Mouse (Mus musculus) gastrocnemius, postnatal 4 days (tissue): ENCODE measurements around the gene Gsta3. TPM values are rescaled to one million over a fixed set of nuclear protein-coding genes. Genes with fewer than 3 reads are reported as not detected.
"Not testable (repeated sequence)": the region's sequence is repeated elsewhere in the genome, so short reads cannot be mapped to it uniquely, and the experiment has no call there.

Experiments used
- DNase-seq, 2 experiments: peaks; one replicate each; pipeline ENCODE4 v3.0.0; 2021 to 2022; ENCODE audit warnings: low spot score in 2 of 2, mixed read lengths in 2 of 2
- long read RNA-seq, 2 experiments: library from polyadenylated mRNA; stranded (forward); transcript quantifications; one replicate each; pipeline ENCODE4 v2.0.0; 2021
- total RNA-seq, 2 experiments: library from RNA; stranded (reverse); gene quantifications; 2 replicates each; pipeline ENCODE4 v1.2.3; 2021

Gsta3 gene
- 1 to 10 TPM in 1 of 2 experiments, not detected in 1; 1.0 TPM for total RNA-seq
- long read RNA-seq, experiment 1 = 0 reads
- long read RNA-seq, experiment 2 = 0 reads

DNA sequence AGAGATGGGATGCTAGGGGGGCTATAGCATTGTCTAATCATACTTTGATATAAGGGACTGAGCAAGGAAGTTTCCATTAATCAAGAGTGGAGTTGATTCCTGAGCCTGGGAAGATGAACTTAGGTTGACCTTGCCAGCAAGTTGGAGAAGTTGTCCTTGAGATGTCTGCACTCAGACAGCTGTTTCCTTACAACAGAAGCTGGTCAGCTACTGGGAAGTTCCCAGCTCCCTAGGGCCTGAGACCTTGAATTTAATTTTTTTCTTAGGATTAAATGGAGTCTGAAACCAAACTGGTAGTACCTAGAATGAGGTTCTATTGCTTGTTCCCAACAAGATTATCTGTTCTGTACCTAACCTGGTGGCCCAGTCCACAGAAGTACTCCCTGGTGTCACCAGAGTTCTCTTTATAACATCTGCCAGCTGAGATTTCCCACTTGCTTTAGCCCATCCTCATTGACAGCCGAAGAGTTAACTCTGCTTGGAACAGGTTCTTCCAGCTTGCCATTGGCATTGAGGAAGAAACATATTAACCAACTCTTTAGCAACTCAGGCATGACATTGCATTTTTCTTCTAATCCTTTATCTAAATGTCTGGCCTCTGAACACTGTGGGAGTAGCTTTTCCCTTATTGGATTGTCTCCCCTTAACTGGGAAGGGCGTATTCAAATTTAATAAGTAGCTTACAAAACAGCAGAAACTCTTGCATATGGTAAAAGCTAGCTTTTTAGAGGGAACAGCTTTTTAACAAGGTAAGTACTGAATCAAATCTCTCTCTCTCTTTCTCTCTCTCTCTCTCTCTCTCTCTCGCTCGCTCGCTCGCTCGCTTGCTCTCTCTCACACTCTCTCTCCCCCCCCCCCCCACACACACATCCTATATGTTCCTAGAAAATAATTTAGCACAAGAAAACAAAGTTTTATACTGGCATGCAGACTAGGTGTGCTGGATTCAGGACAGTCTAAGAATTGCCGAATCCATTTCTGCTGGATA is at the start of gene Gsta3:
Gene Gsta3 (plus strand): TSS at position 679 of the 988 bp plus-strand sequence.
- DNase-seq = no peak

DNA sequence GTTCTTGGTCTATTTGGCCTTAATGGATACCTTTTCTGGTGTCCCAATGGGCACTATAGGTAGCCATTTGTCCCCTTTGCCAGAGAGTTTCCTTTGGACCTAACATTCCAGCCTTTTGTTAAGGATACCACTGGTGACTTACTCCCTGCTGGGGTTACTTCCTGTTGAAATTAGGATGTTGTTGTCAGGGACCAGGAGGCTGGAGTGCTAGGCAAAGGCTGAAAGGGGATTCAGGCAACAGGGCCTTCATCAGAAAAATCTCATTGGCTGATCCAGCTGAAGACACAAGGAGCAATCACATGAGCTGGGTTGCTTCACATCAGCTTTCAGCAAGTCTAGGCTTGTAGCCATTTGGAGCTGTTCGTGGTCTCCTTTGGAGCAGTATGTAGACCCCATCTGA is 34.1 kb upstream of the Gsta3 start:
- no peak for DNase-seq

DNA sequence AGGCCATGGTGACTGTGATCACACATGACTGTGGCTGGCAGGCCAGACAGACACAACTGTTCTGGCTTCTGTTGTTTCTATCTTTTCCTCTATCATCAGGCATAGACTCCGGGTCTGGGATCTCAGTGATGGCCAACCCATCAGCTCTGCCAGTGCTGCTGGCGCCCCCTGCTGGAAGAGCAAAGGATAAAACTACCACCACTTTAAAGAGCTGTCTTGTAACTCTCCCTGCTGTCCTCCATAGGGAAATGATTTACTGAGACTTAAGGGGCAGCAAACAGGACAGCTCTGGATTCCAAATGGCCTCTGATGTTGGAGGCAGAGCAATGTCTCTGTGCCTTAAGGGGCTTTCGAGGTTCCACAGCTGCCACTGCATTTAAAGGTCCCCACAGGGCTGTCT is 26.9 kb upstream of the Gsta3 start:
- DNase-seq = not testable (repeated sequence)

DNA sequence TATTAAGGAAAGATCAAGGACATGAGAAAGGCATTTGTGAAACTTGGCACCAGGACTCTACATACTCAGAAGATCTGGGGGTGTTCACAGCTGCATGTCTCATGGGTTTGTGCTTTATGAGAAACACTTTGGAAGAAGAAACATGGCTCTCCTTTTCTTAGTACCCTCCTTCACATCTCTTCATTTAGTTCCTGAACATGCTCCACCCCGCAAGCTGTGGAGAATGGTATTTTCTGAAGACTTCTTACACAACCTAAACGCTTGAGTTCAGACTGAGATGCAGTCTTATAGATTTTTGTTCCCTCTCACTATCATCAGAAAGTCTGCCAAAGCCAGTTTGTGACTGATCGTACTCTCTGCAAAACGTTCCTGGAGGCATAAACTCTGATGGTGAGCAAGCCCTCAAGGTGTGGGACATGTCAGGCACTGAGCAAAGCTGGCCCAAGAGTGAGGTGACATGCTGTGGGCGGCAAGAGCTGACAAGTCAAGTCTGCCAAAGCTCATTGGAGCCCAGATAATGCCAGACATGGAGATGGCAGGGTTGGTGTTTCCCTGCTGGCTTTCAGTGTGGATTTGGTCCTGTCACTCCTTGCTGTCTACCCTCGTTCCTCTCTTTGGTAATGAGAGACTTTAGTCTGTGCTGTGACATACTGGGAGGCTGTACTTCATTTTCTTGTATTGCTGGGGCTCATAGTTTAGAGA is 26.2 kb upstream of the Gsta3 start:
- not testable (repeated sequence) for DNase-seq

DNA sequence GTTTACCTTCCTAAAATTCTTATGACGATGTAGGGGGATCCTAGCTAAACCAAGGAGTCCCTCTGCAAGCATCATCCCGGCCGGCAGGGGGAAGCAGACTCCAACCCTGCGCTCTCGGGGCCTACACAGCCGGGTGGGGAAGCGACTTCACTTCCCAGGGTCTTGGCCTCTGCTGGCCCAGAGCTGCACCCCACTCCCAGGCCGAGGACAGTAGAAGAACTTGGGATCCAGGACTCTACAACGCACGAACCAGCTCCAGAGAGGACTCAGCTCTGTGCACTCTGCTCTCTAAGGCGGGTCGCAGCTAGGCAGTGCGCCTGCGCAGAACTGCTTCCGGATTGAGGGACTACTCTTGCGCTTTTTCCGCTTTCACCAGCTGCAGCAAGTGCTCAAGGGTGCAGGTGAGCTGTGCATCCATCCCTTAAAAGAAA is 21.9 kb upstream of the Gsta3 start, which contains the start of gene Tmem14a:
Gene Tmem14a (plus strand): TSS at position 87 of the 431 bp plus-strand sequence.
- DNase-seq = peak; percentile 77 to 89

DNA sequence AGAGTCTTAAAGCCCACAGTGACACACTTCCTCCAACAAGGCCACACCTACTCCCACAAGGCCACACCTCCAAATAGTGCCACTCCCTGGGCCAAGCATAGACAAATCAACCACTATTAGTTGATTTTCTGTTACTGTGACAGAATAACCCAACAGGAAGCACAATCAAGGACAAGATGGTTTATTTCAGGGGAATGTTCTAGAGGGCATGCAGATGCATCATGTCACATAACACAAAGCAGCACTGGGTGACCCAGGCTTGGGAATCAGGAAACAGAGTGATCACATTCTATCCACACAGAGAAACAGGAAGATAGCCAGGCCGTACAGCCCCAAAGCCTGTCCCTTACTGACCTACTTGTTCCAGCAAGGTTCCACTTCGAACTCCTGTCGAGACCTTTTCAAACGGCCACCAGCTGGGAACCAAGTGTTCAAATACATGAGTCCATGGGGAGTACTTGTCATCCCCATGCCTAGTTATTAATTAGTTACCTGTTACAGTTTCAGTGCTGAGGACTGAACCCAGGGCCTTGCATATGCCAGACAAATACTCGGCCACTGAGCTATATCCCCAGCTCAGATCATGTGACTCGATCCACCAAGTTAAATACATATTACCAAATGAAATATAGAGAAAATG is 12.5 kb upstream of the Gsta3 start:
- DNase-seq = no peak

DNA sequence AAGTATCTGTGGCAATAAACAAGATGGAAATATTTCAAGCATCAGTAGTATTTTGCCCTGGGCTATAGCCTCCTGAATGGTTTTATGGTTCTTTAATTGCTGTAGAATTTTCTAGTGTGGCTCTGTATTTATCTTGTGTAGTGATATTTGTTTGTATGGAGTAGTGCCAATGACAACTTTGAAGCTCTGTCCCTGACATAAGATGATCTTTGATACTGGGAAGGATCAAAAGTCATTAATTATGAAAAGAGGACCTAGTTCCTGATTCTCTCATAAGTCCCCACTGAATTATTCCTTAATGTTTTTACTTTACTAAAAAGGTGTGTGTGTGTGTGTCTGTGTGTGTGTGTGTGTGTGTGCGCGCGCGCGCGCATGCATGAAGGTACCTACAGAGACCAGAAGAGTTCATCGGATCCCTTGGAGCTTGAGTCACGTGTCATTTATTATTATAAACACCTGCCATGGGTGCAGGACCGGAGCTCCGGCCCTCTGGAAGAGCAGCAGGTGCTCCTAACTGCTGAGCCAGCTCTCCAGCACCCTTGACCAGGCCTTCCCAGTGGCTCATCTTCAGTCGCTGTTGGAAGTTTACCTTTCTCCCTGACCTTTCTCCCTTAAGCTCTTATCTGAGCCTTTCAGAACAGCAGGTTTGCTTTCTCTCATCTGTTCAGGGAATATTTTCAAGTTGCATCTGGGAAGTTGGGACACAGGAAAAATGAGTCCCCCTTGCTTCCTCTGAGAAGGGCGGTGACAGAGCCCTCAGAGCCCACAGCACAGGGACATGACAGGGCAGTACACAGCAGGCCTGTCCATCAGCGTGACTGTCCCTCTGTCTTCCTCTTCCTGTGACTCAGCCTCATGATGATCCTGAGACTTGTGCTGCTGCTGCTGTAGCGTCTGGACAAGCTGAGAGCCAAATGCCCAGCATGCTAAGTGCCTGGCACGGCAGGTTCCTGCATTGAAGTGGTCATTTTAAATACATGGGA is 11.4 kb upstream of the Gsta3 start:
- not testable (repeated sequence) for DNase-seq

DNA sequence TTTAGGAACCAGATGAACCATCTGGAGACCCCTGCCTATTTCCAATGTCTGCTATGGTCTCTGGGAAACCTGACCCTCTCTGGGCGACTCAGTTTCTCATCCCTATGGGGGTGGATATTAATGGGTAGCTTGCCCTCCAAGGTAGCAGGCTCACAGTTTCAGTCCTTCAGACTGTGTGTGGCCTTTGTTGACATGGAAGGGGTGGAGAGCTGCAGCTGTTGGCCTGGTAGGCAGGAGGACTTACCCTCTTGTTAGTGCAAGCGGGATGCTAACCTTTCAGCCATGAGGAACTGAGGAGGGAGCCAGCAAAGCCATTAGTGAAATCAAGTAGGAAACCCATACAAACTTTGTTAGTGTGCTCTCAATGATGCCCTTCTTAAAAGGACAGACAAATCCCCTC is 10.0 kb upstream of the Gsta3 start:
- DNase-seq = no peak

DNA sequence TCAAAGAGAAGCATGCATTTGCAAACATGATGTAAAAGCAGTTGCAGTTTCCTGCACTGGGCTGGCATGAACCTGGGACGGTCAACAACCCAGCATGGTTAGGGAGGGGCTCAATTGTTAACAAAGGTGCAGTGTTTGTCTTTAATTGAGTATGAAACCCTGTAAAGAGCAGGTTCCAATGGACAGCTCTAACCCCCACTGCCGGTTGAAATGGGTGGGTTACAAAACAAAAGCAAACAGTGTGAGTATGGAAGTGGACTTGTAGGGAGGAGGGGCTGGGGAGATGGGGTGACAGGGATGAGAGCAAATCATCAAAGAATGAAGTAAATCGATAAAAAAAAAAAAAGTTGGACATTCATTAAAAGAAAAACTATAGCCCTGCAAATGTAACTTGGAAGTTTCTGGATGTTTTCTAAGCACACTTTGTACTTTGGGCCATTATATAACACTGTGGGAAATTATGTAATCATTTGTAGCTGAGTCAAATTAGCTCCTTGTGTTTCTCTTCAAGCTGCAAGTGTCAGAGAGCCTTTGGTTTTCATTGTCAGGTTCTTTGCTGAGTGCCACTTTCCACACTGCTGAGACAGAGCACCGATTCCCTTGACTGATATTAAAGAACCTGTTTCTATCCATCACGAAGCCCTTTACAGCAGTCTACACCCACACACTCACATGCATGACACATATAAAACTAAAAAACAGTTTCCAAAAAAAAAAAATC is 8.5 kb upstream of the Gsta3 start:
- DNase-seq = no peak

DNA sequence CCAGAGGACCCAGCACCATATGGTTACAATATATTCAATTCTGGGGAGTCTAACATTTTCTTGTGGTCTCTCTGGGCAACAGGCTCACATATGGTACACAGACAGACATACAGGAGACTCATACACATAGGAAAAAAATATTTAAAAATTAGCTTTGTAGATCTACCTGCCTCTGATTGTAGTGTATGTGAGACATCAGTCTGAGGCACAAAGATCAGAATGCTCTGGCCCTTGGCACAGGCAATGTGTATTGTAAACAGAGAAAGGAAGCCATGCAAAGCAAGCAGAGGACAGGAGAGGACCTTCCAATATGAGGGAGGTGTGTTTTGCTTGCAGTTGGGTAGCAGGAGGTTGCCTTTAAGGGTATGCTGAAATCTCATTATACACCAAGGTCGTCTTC is 7.9 kb upstream of the Gsta3 start:
- DNase-seq = no peak

DNA sequence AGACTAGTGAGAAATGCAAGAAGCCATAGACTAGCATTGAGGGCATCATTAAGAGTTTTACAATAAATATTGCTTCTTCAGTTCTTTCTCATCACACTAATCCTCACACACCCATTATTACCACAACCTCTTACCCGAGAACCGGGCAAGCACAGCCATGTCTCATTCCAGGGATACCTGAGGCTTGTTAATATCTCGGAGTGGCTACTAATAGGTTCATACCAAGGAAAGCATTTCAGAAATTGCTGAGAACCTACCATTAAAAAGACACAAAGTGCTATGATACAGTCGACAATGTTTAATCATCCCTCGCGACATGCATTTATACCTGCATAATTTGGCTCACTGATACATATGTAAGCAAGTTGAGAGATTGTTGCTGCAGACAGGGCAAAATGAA is 5.0 kb upstream of the Gsta3 start:
- no peak for DNase-seq

DNA sequence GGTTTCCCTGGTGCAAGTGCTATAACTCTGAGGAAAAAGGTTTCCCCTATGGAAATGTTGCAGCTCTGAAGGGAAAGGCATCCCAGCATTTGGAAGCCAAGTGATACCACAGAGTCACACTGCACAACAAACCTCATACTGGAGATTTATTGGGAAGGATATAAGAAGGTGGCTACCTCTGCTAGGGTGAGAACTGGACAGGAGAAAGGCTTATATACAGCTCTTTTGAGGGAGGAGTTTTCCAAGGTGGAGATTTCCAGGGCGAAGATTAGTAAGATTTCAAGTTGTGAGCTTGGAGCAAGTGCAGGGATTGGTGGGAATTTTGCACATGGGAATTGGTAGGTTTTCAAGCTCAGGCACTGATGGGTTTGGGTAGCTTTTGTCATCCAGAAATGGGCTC is 707 bp downstream of the Gsta3 start:
- DNase-seq = no peak

DNA sequence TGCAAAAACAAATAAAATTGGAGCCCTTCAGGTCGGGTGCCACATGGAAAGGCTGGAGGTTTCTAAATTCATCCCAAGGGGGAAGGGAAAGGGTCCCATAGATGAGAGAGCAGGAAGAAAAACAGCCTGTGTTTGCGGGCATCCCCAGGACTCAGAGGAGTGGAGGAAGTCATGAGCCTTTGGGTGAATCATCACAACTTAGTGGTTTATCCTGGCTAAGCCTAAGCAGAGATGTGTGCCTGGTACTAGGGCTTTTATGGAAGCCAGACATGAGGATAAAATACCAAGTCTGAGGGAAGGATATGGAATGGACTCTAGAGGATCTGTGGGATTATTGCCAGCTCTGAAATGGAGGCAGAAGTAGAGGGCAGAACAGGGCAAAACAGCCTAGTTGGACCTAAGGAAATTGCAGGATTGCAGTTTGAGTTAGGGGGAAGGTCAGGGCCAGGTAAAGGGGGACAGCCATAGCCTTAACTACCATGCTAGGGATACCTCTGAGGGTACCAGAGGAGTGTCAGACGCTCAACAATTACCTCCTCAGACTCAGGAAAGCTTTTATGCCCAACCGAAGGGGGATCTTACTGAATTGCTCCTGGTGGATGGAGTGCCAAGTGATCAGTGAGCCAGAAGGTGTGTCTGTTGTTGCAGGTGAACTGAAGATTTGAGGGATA is 4.0 kb downstream of the Gsta3 start:
- no peak for DNase-seq

DNA sequence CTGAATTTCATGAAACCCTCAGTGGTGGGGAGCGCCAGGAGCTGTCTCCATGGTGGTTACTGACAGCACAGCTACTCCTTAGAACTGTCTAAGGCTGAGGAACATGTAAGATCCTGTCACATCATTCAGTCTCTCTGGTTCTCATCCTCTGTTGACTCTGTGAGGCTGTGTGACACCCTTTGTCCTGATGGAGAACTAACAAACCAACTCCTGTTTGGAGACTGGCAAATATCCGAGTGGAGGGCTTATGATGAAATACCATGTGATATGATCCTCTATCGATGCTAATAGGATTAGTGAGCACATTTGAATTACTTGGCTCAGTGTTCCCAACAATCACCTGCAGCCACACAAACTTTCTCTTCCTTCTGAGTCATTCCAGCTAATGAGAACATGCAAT is 5.7 kb downstream of the Gsta3 start:
- no peak for DNase-seq

DNA sequence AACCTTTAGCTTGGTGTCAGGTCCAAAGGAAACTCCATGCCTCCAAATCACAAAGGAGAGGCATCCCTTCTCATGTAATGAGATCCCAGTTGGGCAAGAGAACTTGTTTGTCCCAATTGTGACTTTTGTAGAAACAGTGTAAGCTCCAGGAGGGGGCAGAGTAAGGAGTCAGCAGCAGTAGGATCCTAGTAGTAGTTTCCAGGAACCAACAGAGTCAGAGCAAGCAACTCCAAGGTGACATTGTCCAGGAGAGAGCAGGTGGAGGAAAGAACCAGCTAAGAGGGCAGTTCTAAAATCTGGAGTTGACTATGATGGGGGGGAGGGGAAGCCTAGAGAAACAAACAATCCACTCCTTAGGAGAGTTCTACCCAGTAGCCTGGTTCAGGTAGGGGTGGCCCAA is 7.5 kb downstream of the Gsta3 start:
- no peak for DNase-seq

DNA sequence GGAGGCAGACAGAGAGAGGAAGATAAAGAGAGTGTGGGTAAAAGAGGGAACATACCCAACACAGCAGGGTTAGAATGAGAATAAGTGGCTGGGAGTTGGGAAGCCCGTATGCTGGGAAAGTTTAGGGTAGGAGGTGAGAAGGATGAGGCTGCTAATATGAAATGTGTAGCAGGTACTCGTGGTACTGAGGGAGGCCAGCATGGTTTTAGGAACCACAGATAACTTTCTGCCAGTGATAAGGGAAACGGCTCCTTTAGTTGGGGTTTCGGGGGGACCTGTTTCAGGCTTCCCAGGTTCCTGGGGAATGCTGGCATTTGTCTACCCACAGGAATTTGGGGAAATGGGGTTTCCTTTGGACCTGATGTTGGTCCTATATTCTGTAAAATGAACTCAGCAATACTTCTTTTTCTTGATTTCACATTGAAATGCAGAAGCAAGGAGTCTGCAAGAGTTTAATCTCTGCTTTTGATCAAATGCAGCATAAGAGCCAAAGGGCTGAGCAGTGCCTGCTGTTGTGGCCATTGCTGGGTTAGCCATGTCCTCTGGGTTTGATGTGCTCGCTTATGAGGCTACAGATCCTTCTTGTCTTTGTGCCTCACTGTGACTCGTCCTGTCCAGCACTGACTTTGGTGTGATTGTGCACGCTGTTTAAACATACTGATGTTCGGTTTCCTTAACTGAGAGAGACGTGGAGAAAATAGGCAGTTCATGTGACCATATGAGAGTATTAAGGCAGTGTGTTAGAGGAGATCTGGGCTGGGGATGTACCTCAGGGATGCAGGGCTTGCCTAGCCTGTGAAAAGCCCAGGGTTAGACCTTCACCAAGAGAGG is 8.4 kb downstream of the Gsta3 start:
- no peak for DNase-seq

DNA sequence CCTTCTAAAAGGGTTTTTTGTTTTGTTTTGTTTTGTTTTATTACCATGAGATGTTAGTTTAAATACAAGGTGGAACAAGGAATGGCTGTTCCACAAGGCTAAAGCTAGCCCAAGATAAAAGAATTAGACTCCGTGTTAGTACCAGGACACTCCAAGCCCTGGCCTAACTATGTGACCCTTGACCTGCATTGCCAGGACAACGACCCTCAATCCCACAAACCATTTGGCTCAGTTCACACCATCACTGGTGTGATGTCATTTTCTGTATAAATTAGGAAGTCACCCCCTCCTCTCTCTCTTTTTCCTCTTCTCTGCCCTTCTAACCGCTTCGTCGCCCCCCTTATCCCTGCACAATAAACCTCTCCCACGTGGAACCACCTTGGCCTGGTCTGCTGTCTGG is 11.3 kb downstream of the Gsta3 start:
- DNase-seq = no peak
